Mouse (Mus musculus) right cerebral cortex, postnatal 4 days (tissue): ENCODE measurements around the gene Gm17387.

Experiments
- DNase-seq: peaks from one replicate; pipeline ENCODE4 v3.0.0-alpha.2; 2022

Gene Gm17387

GRCm38 (mm10) chr7:141078876-141079275, 49.9 kb downstream of the Gm17387 start:
- no peak for DNase-seq
